Mouse (Mus musculus): ENCODE results near the gene Slc37a3.
"Not testable (repeated sequence)": the region's sequence is repeated elsewhere in the genome, so short reads cannot be mapped to it uniquely, and the experiment has no call there.

The Slc37a3 gene

DNA sequence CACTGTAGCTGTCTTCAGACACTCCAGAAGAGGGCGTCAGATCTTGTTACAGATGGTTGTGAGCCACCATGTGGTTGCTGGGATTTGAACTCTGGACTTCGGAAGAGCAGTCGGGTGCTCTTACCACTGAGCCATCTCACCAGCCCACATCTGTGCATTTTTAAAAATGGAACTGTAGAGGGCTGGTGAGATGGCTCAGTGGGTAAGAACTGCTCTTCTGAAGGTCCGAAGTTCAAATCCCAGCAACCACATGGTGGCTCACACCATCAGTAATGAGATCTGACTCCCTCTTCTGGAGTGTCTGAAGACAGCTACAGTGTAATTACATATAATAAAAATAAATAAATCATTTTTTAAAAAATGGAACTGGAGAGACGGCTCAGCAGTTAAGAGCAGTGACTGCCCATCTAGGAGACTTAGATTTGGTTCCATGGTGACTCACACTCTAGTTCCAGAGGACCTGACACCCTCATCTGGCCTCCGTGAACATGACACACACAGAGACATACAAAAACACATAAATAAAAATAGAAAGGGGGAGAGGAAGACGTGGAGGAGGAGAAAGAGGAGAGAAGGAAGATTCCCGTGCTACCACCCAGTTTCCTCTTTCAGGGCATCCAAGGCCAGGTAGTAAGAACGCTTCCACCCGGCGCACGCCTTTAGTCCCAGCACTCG is 823 bp upstream of the Slc37a3 start:
- DNase-seq = not testable (repeated sequence)

GRCm38 (mm10) chr6:39376775-39377174 is 700 bp downstream of the Slc37a3 start:
- no peak for DNase-seq

- no peak for DNase-seq
Observed at GRCm38 (mm10) chr6:39373301-39373955, 4.0 kb downstream of the Slc37a3 start.

DNA sequence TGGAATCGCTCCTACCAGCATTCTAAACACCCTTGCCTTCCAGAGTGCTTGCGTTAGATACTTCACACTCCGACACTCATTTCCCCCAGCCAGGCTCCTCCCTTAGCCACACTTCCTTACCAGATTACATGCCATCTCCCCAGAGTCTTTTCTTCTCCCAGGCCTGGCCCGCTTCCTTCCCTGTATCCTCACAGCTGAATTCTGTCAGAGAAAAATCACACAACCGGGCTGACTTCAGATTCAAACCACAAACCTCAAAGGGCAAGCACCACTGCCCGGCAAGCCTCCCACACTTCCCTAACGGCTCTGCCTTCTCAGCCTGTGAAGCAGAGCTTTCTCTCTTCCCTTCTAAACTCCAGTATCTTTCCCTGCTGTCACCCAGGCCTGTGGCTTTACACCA is 4.7 kb downstream of the Slc37a3 start:
- no peak for DNase-seq

- DNase-seq = no peak
Observed at GRCm38 (mm10) chr6:39372042-39372441, 5.4 kb downstream of the Slc37a3 start.

- no peak for DNase-seq
Observed at GRCm38 (mm10) chr6:39369631-39370030, 7.8 kb downstream of the Slc37a3 start.

GRCm38 (mm10) chr6:39362684-39363083 is 14.8 kb downstream of the Slc37a3 start:
- no peak for DNase-seq

DNA sequence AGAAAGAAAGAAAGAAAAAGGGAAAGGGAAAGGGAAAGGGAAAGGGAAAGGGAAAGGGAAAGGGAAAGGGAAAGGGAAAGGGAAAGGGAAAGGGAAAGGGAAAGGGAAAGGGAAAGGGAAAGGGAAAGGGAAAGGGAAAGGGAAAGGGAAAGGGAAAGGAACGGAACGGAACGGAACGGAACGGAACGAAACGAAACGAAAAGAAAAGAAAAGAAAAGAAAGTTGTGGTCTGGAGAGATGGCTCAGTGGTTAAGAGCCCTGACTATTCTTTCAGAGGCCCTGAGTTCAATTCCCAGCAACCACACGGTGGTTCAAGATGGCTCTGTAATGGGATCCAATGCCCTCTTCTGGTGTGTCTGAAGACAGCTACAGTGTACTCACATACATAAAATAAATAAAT is 18.3 kb downstream of the Slc37a3 start:
- not testable (repeated sequence) for DNase-seq

- no peak for DNase-seq
Observed at GRCm38 (mm10) chr6:39348946-39349345, 28.5 kb downstream of the Slc37a3 start.

- peak; percentile 43 for DNase-seq
Observed at GRCm38 (mm10) chr6:39347880-39348814, 29.3 kb downstream of the Slc37a3 start.

GRCm38 (mm10) chr6:39346991-39347501 is 30.4 kb downstream of the Slc37a3 start:
- DNase-seq = peak; percentile 12

DNA sequence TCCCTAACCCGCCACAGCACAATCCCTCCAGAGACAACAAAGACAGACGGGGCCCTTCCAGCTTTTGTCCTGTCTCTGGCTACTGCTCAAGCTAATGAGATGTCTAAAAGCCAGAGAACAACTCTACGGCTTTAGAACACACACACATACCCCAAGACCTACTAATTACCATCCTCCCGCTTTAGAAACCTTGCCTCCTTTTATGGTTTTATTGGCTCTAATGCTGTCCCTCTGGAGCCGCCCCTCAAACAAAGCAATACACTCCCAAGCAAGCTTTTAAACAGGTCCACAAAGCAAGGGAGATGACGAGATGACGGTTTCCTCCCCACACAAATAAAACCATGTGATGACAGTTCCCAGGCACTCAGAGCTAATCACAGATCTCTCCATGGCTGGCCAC is 32.0 kb downstream of the Slc37a3 start:
- DNase-seq = no peak

- peak; percentile 85 for DNase-seq
Observed at GRCm38 (mm10) chr6:39344020-39344419, 33.5 kb downstream of the Slc37a3 start.

DNA sequence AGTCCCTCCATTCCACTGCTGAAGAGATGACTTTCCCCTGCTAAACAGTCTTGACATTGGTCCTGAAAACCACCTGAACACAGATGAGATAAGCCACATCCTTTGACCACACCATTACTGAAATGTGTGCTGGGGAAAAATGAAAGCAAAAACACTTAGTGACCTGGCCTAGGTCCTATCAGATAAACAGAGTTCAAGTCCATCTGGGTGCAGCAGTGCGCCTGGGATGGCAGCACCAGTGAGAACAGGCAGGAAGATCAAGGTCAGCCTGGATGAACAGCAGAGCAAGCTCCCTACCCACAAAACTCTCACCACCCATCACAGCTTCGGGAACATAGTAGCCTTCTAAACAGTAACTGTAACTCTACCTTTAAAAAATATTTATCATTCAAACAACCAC is 35.7 kb downstream of the Slc37a3 start:
- DNase-seq = no peak

GRCm38 (mm10) chr6:39338359-39338758 is 39.1 kb downstream of the Slc37a3 start:
- no peak for DNase-seq

GRCm38 (mm10) chr6:39334873-39335272 is 42.6 kb downstream of the Slc37a3 start:
- DNase-seq = no peak

GRCm38 (mm10) chr6:39334224-39334623 is 43.3 kb downstream of the Slc37a3 start:
- no peak for DNase-seq

- DNase-seq = no peak
Observed at GRCm38 (mm10) chr6:39331998-39332700, 45.3 kb downstream of the Slc37a3 start.

GRCm38 (mm10) chr6:39330981-39331380 is 46.5 kb downstream of the Slc37a3 start:
- DNase-seq = no peak

DNA sequence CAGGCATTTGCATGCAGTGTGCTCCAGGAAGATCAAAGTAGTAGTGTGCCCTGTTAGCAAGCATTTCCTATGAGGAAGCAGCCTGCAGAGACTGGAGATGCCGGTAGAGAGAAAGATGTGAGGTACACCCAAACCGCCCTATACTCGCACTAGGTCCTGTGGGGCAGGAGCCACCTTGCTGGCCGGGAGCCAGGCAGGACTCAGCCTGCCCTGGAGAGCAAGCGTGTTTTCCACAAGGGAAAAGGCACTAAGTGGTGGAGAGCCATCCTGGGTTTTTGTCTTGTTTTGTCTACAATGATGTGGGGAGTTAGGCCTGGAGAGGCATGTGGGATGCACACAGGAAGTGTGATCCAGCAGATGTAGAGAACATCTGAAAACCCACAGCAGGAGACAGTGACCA is 57.2 kb downstream of the Slc37a3 start:
- no peak for DNase-seq

- DNase-seq = no peak
Observed at GRCm38 (mm10) chr6:39319061-39319761, 58.3 kb downstream of the Slc37a3 start.

GRCm38 (mm10) chr6:39318631-39319010 is 58.9 kb downstream of the Slc37a3 start:
- DNase-seq = no peak

Measured in thymus, postnatal 14 days (tissue).